Mouse (Mus musculus) skeletal muscle tissue, adult 2 months (tissue): ENCODE measurements around the gene Ankrd2.

Experiments used
- DNase-seq: peaks from one replicate; pipeline ENCODE4 v3.0.0-alpha.2; 2012; ENCODE audit warnings: low read depth, low spot score

Ankrd2 gene

DNA sequence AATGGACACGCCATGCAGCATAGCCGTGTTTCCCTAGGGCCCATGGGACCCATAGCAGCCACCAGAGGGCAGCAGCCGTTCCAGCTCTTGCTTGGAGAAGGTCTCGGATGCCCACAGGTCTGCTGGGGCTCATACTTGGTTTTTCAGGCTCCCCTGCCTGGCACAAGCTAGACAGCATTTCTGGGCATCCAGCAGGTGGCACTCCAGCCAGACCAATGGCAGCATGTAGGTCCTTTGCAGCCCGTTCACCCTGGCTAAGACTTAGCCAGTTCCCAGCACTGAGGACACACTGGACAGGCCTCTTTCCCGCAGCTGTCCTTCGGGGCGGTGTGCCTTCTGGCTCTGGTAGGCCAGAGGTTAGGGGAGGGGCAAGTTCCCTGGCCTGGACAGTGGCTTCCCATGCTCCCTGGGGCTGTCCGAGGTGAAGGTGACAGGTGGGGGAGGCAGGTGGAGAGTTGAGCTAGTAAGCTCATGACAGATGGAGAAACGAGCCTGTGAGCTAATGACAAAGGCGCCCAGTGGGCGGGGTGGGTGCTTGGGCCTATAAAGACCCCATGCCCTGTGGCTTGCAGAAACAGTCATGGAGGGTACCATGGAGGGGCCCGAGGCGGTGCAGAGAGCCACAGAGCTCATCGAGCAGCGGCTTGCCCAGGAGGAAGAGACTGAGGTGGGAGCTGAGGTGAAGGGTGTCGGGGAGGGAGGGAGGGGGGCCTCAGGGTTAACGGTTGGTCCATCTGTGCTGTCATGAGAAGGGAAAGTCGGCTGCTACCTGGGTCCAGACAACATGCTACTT is at the start of gene Ankrd2:
Gene Ankrd2 (plus strand): TSS at position 545 of the 793 bp plus-strand sequence.
- peak; percentile 88 for DNase-seq

DNA sequence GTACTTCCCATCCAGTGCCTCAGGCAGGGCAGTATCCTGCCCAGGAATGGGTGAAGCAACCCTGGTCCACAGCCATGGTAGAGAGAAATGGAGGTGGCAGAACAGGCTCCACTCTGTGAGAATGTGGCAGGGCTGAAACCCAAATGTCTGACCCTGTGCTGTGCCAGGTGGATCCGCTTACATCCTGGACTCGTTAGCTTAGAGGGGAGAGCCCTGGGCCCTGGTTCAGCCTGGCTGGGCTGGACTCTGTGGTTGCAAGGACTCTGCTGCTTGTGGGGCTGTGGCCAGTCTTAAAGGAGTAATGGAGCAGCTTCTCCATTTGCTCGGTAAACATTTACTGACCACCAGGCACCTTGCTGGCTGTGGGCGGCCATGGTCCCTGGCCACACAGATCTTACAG is 48.6 kb upstream of the Ankrd2 start:
- DNase-seq, result peak; percentile 77

DNA sequence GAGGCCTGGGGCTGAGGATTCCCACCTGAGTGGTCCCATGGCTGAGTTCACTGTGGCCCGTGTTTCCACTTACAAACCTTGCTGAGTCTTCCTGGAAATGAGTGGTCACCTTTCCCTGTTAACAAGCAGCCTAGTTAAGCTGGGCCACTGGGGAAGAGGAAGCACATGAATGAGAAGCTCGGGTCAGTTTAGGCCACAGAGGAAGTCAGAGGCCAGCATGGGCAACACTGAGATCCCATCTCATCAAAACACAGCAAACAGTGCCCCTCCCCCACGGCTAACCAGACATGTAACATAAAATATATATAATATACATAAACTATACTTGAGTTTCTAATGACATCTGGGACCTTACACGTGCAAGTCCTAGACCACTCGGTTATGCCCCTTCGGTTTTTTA is 46.0 kb upstream of the Ankrd2 start:
- DNase-seq, result no peak

GRCm38 (mm10) chr19:41991926-41992477 is 43.8 kb upstream of the Ankrd2 start:
- DNase-seq, result no peak

- DNase-seq, result no peak
Observed at GRCm38 (mm10) chr19:41992971-41993370, 42.8 kb upstream of the Ankrd2 start.

DNA sequence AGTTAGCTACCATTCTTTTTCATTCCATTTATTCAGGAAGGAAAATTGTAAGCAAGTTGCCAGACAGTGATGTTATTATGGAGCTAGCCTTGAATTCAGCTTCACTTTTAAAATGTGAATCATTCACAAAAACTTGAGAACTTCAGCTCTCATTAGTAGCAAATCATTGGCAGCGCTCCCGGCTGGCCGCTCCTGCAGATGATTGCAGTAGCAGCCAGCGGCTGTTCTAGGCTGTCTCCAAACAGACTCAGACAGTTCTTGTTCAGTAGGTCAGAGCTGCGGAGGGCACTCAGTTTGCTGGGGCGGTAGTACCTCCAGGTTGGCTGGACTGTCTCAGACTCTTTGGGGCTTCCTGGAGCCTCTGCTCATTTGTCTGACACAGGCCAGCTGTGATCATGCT is 42.3 kb upstream of the Ankrd2 start:
- DNase-seq, result peak; percentile 72

- DNase-seq, result no peak
Observed at GRCm38 (mm10) chr19:41994023-41994422, 41.8 kb upstream of the Ankrd2 start.

GRCm38 (mm10) chr19:41995483-41995882 is 40.3 kb upstream of the Ankrd2 start:
- DNase-seq, result no peak

- DNase-seq, result no peak
Observed at GRCm38 (mm10) chr19:41997090-41997489, 38.7 kb upstream of the Ankrd2 start.

GRCm38 (mm10) chr19:41998770-41999548 is 36.8 kb upstream of the Ankrd2 start:
- no peak for DNase-seq

DNA sequence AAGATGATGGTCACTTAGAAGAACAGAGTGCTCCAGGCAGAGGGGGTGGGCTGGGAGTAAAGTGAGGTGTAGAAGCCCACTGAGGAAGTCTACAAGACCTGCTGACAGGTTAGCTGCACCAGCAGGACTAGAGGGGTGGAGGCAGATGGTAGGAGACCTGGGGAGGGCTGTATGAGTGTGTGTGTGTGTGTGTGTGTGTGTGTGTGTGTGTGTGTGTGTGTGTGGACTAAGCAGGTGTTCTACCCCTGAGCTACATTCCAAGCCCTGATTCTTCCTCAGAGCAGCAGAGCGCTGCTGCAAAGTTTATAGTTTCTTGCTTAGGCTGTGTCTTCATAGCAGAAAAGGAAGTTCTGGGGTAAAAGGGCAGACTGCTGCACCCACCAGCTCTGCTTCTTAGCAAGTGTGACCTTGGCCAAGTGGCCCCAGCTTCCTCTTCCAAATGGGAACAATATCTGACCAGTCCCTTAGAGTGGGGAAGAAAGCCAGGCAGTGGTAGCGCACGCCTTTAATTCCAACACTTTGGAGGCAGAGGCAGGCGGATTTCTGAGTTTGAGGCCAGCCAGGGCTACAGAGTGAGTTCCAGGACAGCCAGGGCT is 36.0 kb upstream of the Ankrd2 start:
- no peak for DNase-seq

- no peak for DNase-seq
Observed at GRCm38 (mm10) chr19:42000446-42000958, 35.3 kb upstream of the Ankrd2 start.

GRCm38 (mm10) chr19:42001253-42001980 is 34.4 kb upstream of the Ankrd2 start:
- no peak for DNase-seq

GRCm38 (mm10) chr19:42004258-42004657 is 31.5 kb upstream of the Ankrd2 start:
- DNase-seq, result no peak

DNA sequence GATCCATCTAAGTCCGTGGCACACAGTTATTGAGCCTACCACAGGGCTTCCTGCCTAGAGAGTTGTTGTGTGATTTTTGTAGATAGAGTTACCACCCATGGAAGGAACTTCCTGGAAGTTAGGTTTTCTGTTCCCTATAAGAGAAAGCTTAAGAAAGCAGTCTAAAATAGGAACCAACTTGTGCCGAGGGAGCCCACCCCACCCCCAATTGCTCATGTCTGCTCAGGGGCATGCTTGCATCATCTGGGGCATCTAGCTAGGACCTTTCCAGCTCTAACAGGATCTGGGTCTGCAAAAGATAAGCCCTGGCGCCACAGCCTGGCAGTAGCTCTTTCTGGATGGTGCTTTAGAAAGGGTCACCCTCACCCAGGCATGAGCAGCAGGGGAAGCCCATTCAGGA is 30.2 kb upstream of the Ankrd2 start:
- no peak for DNase-seq

- DNase-seq, result no peak
Observed at GRCm38 (mm10) chr19:42006568-42006967, 29.2 kb upstream of the Ankrd2 start.

DNA sequence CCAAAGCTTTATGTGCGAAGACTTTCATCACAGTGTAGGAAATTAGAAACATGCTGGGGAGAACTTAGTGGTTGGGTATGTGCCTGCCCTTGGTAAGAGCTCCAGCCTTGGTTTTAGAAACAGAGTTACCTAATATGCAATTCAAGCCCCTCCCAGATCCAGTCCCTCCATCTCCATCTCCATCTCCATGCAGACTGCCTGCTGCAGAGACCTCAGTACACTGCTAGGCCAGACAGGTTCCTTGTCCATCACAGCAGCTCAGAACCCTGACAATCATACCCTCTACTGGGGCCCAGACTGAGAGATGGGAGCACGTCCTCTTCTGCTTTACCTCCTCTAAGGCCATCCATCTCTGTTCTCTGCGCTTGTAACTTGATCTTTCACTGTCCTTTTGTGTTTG is 27.2 kb upstream of the Ankrd2 start:
- no peak for DNase-seq

GRCm38 (mm10) chr19:42009067-42009466 is 26.7 kb upstream of the Ankrd2 start:
- DNase-seq, result no peak

- no peak for DNase-seq
Observed at GRCm38 (mm10) chr19:42010436-42010835, 25.4 kb upstream of the Ankrd2 start.

DNA sequence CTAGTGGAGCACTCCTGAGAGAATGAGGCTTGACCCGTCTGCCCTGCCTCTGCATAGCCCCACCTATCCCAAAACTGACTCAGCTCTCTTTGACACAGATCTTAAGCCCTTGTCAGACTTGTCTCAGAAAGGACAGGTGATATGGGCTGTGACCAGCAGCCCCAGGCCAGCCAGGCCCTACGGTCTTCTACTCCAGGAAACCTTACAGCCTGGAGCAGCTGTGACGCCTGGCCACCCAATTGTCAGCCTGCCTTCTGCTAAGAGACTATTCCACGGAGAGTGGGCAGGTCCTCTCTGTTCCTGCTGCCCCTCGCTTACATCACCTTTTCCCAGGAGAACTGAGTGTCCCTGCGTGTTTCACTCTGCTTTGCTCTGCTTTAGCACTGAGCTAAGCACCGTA is 24.7 kb upstream of the Ankrd2 start:
- no peak for DNase-seq

GRCm38 (mm10) chr19:42014231-42014825 is 21.5 kb upstream of the Ankrd2 start:
- peak; percentile 71 for DNase-seq
